9 mouse cellular contexts compared by ENCODE assay signal in the genomic region with DNA sequence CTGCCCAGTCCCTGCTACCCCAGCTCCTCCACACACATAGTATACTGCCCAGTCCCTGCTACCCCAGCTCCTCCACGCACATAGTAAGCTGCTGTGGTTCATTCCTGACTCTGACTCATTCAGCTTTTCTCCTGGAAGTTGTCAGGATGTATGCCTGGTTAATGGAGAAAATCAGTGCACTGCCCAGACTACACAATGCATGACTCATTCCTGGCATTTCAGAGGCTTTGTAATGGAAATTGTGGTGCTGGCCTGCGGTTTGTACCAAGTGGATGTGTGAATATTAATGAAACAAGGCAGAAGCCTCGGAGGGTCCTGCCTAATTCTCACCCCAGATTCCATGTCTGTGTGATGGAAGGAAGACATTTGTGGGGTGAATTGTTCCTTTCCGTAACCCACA.
DNase-seq lines count a peak whose midpoint lies in the region; ATAC-seq and TF ChIP-seq lines count a peak whose summit lies in the region.
"Had no signal": no experiment of that assay in that cellular context is flagged by ENCODE, and none has a peak within 500 bp of the region (broad histone marks: within the 10 kb centered on the region; RNA-seq: fewer than 3 reads in every experiment).

No protein-coding gene starts in this region.

- H3K4me2 ChIP-seq in hindbrain, embryonic 15.5 days, result no peak overlapping the region
- no peak overlapping the region for H3K4me2 ChIP-seq in stomach, postnatal 0 days (replicated peaks; ENCODE audit: low read depth)
- no peak overlapping the region for H3K4me2 ChIP-seq in kidney, embryonic 16.5 days (replicated peaks; ENCODE audit: low read depth, low read length)

- DNase-seq in right cerebral cortex, adult 18-20 months, result peak; percentile 29
- no peak for DNase-seq in right cerebral cortex, postnatal 4 days
- peak; percentile 90 for DNase-seq in brain, adult 2 months (ENCODE audit: low read depth, low spot score)
- DNase-seq in stomach, postnatal 0 days (ENCODE audit: low spot score), result peak; percentile 25
- DNase-seq in urinary bladder, postnatal 10 days (ENCODE audit: low spot score), result no peak
- DNase-seq in right cerebral cortex, postnatal 36 days (ENCODE audit: low spot score in 2 of 2), result no peak
- DNase-seq: thymus, postnatal 4 days had no signal

- H3K4me1 ChIP-seq in hindbrain, embryonic 15.5 days (replicated peaks), result 0 out of 2 replicates have a peak, but pooled peaks cover 4% of the 10 kb centered on the region
- H3K4me1 ChIP-seq in stomach, postnatal 0 days (replicated peaks; ENCODE audit: control insufficient read depth, insufficient read depth), result no peaks in the 10 kb centered on the region
- H3K4me1 ChIP-seq in kidney, embryonic 16.5 days (ENCODE audit: insufficient read depth, low read length), result no peaks in the 10 kb centered on the region

- TF ChIP-seq CTCF in stomach, postnatal 0 days (IDR thresholded peaks at IDR 0.05; ENCODE audit: low read depth), result no peak

- H3K9me3 ChIP-seq in hindbrain, embryonic 15.5 days, result no peaks in the 10 kb centered on the region
- H3K9me3 ChIP-seq in stomach, postnatal 0 days (ENCODE audit: control insufficient read depth, low read length), result no peaks in the 10 kb centered on the region
- H3K9me3 ChIP-seq in kidney, embryonic 16.5 days (ENCODE audit: low read length), result no peaks in the 10 kb centered on the region

- no peak overlapping the region for H3K9ac ChIP-seq in hindbrain, embryonic 15.5 days
- H3K9ac ChIP-seq in stomach, postnatal 0 days (ENCODE audit: low read length), result no peak overlapping the region
- no peak overlapping the region for H3K9ac ChIP-seq in kidney, embryonic 16.5 days (replicated peaks; ENCODE audit: low read length)

- no peaks in the 10 kb centered on the region for H3K36me3 ChIP-seq in hindbrain, embryonic 15.5 days
- no peaks in the 10 kb centered on the region for H3K36me3 ChIP-seq in stomach, postnatal 0 days (ENCODE audit: control insufficient read depth, insufficient read depth, low read length)
- H3K36me3 ChIP-seq in kidney, embryonic 16.5 days (ENCODE audit: insufficient read depth, low read length), result no peaks in the 10 kb centered on the region

- ATAC-seq in hindbrain, embryonic 15.5 days (ENCODE audit: low FRiP score, low read depth), result peak; percentile 72; the same call in 1 of the 2 replicates
- ATAC-seq in stomach, postnatal 0 days (ENCODE audit: low FRiP score, low TSS enrichment), result peak; percentile 89
- no peak for ATAC-seq in kidney, embryonic 16.5 days (ENCODE audit: low FRiP score, low TSS enrichment)

- TF ChIP-seq EP300 in stomach, postnatal 0 days (optimal IDR thresholded peaks at IDR 0.05), result no peak

- H3K27ac ChIP-seq in hindbrain, embryonic 15.5 days (replicated peaks), result no peak overlapping the region
- no peak overlapping the region for H3K27ac ChIP-seq in stomach, postnatal 0 days (replicated peaks)
- no peak overlapping the region for H3K27ac ChIP-seq in kidney, embryonic 16.5 days (ENCODE audit: low read length)

- H3K4me3 ChIP-seq in hindbrain, embryonic 15.5 days, result no peak overlapping the region
- H3K4me3 ChIP-seq in stomach, postnatal 0 days (ENCODE audit: low read depth, low read length), result no peak overlapping the region
- H3K4me3 ChIP-seq in kidney, embryonic 16.5 days (ENCODE audit: low read length), result no peak overlapping the region

- no peaks in the 10 kb centered on the region for H3K27me3 ChIP-seq in hindbrain, embryonic 15.5 days
- no peaks in the 10 kb centered on the region for H3K27me3 ChIP-seq in stomach, postnatal 0 days (ENCODE audit: control insufficient read depth, insufficient read depth, low read length)
- H3K27me3 ChIP-seq in kidney, embryonic 16.5 days (ENCODE audit: insufficient read depth, low read length), result no peaks in the 10 kb centered on the region

- 17% methylated on average over 4 of the region's 4 CpGs for WGBS in hindbrain, embryonic 15.5 days
- 24% methylated on average over 4 of the region's 4 CpGs for WGBS in stomach, postnatal 0 days
- 55% methylated on average over 4 of the region's 4 CpGs for WGBS in kidney, embryonic 16.5 days

Comparison
In these comparisons a context has a peak if more than half of its experiments do, and no peak if none do; other contexts are left out.
1. DNase-seq: peak in right cerebral cortex, adult 18-20 months (single experiment), brain, adult 2 months (single experiment) and stomach, postnatal 0 days (single experiment); none in right cerebral cortex, postnatal 4 days (single experiment), urinary bladder, postnatal 10 days (single experiment) and right cerebral cortex, postnatal 36 days (0 of 2).